ENCODE assay signal across 23 mouse cellular contexts in the genomic region with DNA sequence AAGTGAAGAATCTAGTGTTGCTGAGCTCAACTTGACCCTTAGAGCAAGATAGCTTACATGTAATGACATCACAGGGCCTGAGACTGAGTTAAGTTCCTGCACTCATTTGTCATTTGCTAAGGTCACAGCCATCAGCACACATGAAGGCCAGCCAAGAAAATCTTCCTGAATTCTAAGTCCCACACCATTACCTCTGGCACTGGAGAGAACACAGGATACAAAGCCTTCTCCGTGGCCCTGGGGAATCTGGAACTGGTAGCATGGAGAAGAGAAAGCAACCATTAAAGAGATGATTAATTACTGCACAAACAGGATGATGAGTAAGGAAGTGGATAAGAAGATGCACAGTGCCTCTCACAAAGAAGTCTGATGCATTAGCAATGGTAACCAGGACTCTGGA.
DNase-seq lines count a peak whose midpoint lies in the region; ATAC-seq lines count a peak whose summit lies in the region.
"Had no signal": no experiment of that assay in that cellular context is flagged by ENCODE, and none has a peak within 500 bp of the region (broad histone marks: within the 10 kb centered on the region; RNA-seq: fewer than 3 reads in every experiment).

No protein-coding gene starts in this region.

- no peaks in the 10 kb centered on the region for H3K9me3 ChIP-seq in forebrain, embryonic 14.5 days (replicated peaks; ENCODE audit: control insufficient read depth, low read length)
- H3K9me3 ChIP-seq: embryonic facial prominence, embryonic 10.5 days; embryonic facial prominence, embryonic 12.5 days; forebrain, embryonic 15.5 days had no signal

- DNase-seq in adrenal gland, adult (ENCODE audit: inconsistent age in 2 of 2, low spot score in 1 of 2) = peak; percentile 83 to 90
- DNase-seq in adrenal gland, postnatal 4 days (ENCODE audit: low spot score in 2 of 2) = no peak
- DNase-seq in adrenal gland, adult 8-10 months = peak; percentile 78
- peak; percentile 61 for DNase-seq in adrenal gland, postnatal 14 days
- DNase-seq in adrenal gland, postnatal 36 days = peak; percentile 56 to 60
- DNase-seq in left cerebral cortex, postnatal 36 days (ENCODE audit: low spot score in 2 of 2) = no peak
- no peak for DNase-seq in cerebellum, adult 8-10 months
- no peak for DNase-seq in forebrain, embryonic 14.5 days (ENCODE audit: low spot score)
- DNase-seq: B cell, adult 2 months; cerebellum, adult 11 months; cerebellum, adult 18-20 months; cerebellum, adult 9-10 months; cerebellum, postnatal 10 days; cerebellum, postnatal 25 days; forebrain, postnatal 0 days had no signal

- WGBS in forebrain, embryonic 14.5 days = 84% methylated on average over 1 of the region's 1 CpGs

- intact Hi-C loops in left cerebral cortex, postnatal 36 days (cut with DNase I) = no loop called here

- no peaks in the 10 kb centered on the region for H3K27me3 ChIP-seq in forebrain, embryonic 14.5 days (replicated peaks; ENCODE audit: control insufficient read depth, insufficient read depth, low read length)
- H3K27me3 ChIP-seq: CH12.LX; embryonic facial prominence, embryonic 12.5 days; forebrain, embryonic 15.5 days; Patski had no signal

- H3K27ac ChIP-seq in forebrain, embryonic 14.5 days (ENCODE audit: low read depth, low read length) = no peak overlapping the region
- H3K27ac ChIP-seq: embryonic facial prominence, embryonic 10.5 days; embryonic facial prominence, embryonic 12.5 days; forebrain, embryonic 15.5 days had no signal

- ATAC-seq in forebrain, embryonic 14.5 days = no peak
- ATAC-seq: activated CD4-positive, CD25-positive, alpha-beta regulatory T cell, adult 4 months; CD4-positive, CD25-positive, alpha-beta regulatory T cell, adult 4 months; forebrain, embryonic 15.5 days; forebrain, postnatal 0 days; Patski had no signal

- H3K4me3 ChIP-seq in forebrain, embryonic 14.5 days (ENCODE audit: low read depth, low read length) = no peak overlapping the region
- H3K4me3 ChIP-seq: embryonic facial prominence, embryonic 10.5 days; embryonic facial prominence, embryonic 12.5 days; forebrain, embryonic 15.5 days had no signal

- H3K4me1 ChIP-seq in forebrain, embryonic 14.5 days (ENCODE audit: control insufficient read depth, insufficient read depth, low read length) = no peaks in the 10 kb centered on the region
- H3K4me1 ChIP-seq: embryonic facial prominence, embryonic 10.5 days; embryonic facial prominence, embryonic 12.5 days; forebrain, embryonic 15.5 days had no signal

- H3K36me3 ChIP-seq in forebrain, embryonic 14.5 days (ENCODE audit: control insufficient read depth, insufficient read depth, low read length) = no peaks in the 10 kb centered on the region
- H3K36me3 ChIP-seq: embryonic facial prominence, embryonic 10.5 days; embryonic facial prominence, embryonic 12.5 days; forebrain, embryonic 15.5 days; G1E had no signal

- H3K4me2 ChIP-seq in forebrain, embryonic 14.5 days (ENCODE audit: low read length) = no peak overlapping the region
- H3K4me2 ChIP-seq: embryonic facial prominence, embryonic 12.5 days; forebrain, embryonic 15.5 days had no signal

- H3K9ac ChIP-seq in forebrain, embryonic 14.5 days (ENCODE audit: low read length) = no peak overlapping the region
- H3K9ac ChIP-seq: embryonic facial prominence, embryonic 12.5 days; forebrain, embryonic 15.5 days; forebrain, postnatal 0 days had no signal

Comparison
In these comparisons a context has a peak if more than half of its experiments do, and no peak if none do; other contexts are left out.
1. DNase-seq: peak in adrenal gland, adult (2 of 2), adrenal gland, adult 8-10 months (single experiment), adrenal gland, postnatal 14 days (single experiment) and adrenal gland, postnatal 36 days (2 of 2); none in adrenal gland, postnatal 4 days (0 of 2), left cerebral cortex, postnatal 36 days (0 of 2), cerebellum, adult 8-10 months (single experiment) and forebrain, embryonic 14.5 days (single experiment).